Mouse (Mus musculus) spleen, adult 2 months (tissue): ENCODE results near the gene Cenpt.

Experiments
- CTCF ChIP-seq: fragments of 200-500 bp; IDR thresholded peaks from 2 replicates; pipeline ENCODE4 v1.5.1; 2011; ENCODE audit warnings: mild to moderate bottlenecking, inconsistent platforms; ENCODE audit not compliant: insufficient read depth, insufficient read length, insufficient replicate concordance; ENCODE audit errors: extremely low read depth
- POLR2A ChIP-seq: fragments of 200-500 bp; IDR thresholded peaks from 2 replicates; pipeline ENCODE4 v1.6.1; 2011; ENCODE audit warnings: low read depth, low read length, inconsistent platforms

GRCm38 (mm10) chr8:105820925-105821324 lies 32.2 kb downstream of the Cenpt start:
- TF ChIP-seq CTCF (no peak), POLR2A (no peak)
